Mouse (Mus musculus): Measurements from ENCODE around the gene Dusp11. TPM values are rescaled to one million over a fixed set of nuclear protein-coding genes. Genes with fewer than 3 reads are reported as not detected.
A peak's percentile ranks its signal among the peaks of the same experiment; 100 is the strongest.
"Not testable (repeated sequence)": the region's sequence is repeated elsewhere in the genome, so short reads cannot be mapped to it uniquely, and the experiment has no call there.

The Dusp11 gene
- total RNA-seq, 2 experiments from 2014 or later: 107 to 157 TPM

- DNase-seq (ENCODE audit: low spot score in 2 of 2): peak; percentile 82 to 87
Observed at GRCm38 (mm10) chr6:85936508-85937465, 24.7 kb downstream of the Dusp11 start.

GRCm38 (mm10) chr6:85935646-85936045, 25.8 kb downstream of the Dusp11 start:
- DNase-seq (ENCODE audit: low spot score in 2 of 2): no peak

GRCm38 (mm10) chr6:85934047-85934446, 27.4 kb downstream of the Dusp11 start:
- DNase-seq (ENCODE audit: low spot score in 2 of 2): no peak

GRCm38 (mm10) chr6:85929312-85929711, 32.2 kb downstream of the Dusp11 start:
- DNase-seq (ENCODE audit: low spot score in 2 of 2): no peak

GRCm38 (mm10) chr6:85927476-85928464, 33.7 kb downstream of the Dusp11 start:
- no peak for DNase-seq (ENCODE audit: low spot score in 2 of 2)

GRCm38 (mm10) chr6:85926709-85927108, 34.8 kb downstream of the Dusp11 start:
- DNase-seq (ENCODE audit: low spot score in 2 of 2): no peak

- DNase-seq (ENCODE audit: low spot score in 2 of 2): no peak
Observed at GRCm38 (mm10) chr6:85923643-85924042, 37.8 kb downstream of the Dusp11 start.

GRCm38 (mm10) chr6:85919401-85919800, 42.1 kb downstream of the Dusp11 start:
- DNase-seq (ENCODE audit: low spot score in 2 of 2): no peak

GRCm38 (mm10) chr6:85918341-85918740, 43.1 kb downstream of the Dusp11 start:
- not testable (repeated sequence) for DNase-seq (ENCODE audit: low spot score in 2 of 2)

- no peak for DNase-seq (ENCODE audit: low spot score in 2 of 2)
Observed at GRCm38 (mm10) chr6:85916596-85916995, 44.9 kb downstream of the Dusp11 start.

- peak; percentile 78 to 82 for DNase-seq (ENCODE audit: low spot score in 2 of 2)
Observed at GRCm38 (mm10) chr6:85915539-85916513, 45.6 kb downstream of the Dusp11 start, which contains the start of gene Nat8f1. Gene Nat8f1, minus strand, starts transcription at chr6:85915687.

- no peak for DNase-seq (ENCODE audit: low spot score in 2 of 2)
Observed at GRCm38 (mm10) chr6:85915141-85915538, 46.3 kb downstream of the Dusp11 start.

- DNase-seq (ENCODE audit: low spot score in 2 of 2): no peak
Observed at GRCm38 (mm10) chr6:85911587-85911986, 49.9 kb downstream of the Dusp11 start, which contains the start of gene Tprkb. Gene Tprkb, plus strand, starts transcription at chr6:85911865.

- DNase-seq (ENCODE audit: low spot score in 2 of 2): no peak
Observed at GRCm38 (mm10) chr6:85909704-85910103, 51.8 kb downstream of the Dusp11 start.

- no peak for DNase-seq (ENCODE audit: low spot score in 2 of 2)
Observed at GRCm38 (mm10) chr6:85908341-85908740, 53.1 kb downstream of the Dusp11 start.

- peak; percentile 25 to 43 for DNase-seq (ENCODE audit: low spot score in 2 of 2)
Observed at GRCm38 (mm10) chr6:85906911-85907351, 54.5 kb downstream of the Dusp11 start.

GRCm38 (mm10) chr6:85904642-85905061, 56.8 kb downstream of the Dusp11 start, which contains the start of gene Nat8f4:
Gene Nat8f4, minus strand, starts transcription at chr6:85904884.
- peak; percentile 81 to 85 for DNase-seq (ENCODE audit: low spot score in 2 of 2)

GRCm38 (mm10) chr6:85902303-85902702, 59.2 kb downstream of the Dusp11 start:
- peak in 1 of 2 experiments; percentile 8 for DNase-seq (ENCODE audit: low spot score in 2 of 2)

GRCm38 (mm10) chr6:85898596-85899475, 62.6 kb downstream of the Dusp11 start:
- DNase-seq (ENCODE audit: low spot score in 2 of 2): not testable (repeated sequence)
